Mouse (Mus musculus): Measurements from ENCODE around the gene Cwf19l2. TPM values are rescaled to one million over a fixed set of nuclear protein-coding genes. Genes with fewer than 3 reads are reported as not detected.
"Not testable (repeated sequence)": the region's sequence is repeated elsewhere in the genome, so short reads cannot be mapped to it uniquely, and the experiment has no call there.

The Cwf19l2 gene
- 0.58 and 1.2 TPM in 2 replicates for polyA plus RNA-seq (2012; rRNA removed)

DNA sequence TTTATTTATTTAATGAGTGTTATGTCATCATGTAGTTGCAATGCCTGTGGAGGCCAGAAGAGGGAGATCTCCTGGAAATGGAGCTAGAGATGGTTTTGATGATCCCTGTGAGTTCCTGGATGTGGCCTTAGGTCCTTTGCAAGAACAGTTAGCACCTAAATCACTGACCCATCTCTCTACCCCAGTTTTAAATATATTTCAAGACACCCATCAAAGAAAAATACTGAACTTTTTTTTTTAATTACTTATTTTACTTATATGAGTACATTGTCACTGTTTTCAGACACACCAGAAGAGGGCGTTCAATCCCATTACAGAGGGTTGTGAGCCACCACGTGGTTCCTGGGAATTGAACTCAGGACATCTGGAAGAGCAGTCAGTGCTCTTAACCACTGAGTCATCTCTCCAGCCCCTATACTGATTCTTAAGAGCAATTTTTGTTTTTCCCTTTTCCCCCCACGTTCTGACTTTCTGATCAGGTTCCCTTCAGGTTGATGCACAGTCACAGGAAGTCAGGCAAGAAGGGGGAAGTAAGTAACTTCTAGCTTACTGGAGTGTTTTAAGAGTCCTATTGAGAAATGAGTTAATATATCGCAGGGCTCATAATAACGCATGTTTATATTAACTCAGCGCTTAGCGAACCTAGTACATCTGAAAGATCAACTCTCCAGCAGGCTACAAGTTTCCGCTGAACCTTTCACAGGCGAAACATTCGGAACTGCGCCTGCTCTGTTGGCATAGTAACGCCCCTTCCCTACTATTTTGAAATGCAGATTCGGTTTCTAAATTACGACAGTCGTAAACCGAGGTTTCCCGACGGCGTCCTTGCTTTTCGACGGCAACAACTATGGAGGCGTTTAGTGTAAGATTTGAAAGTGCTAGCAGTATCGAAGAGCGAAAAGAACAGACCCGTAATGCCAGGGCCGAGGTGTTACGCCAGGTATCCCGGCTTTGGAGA lies at the start of gene Cwf19l2:
Cwf19l2 (plus strand) TSS at position 342 of the 958 bp plus-strand sequence.
- under 1% methylated on average over 28 of the region's 28 CpGs for WGBS
- Histone ChIP-seq H3K27ac (ENCODE audit: insufficient read depth, low read depth, low read length) (peak within 1 kb of the TSS; percentile 78), H3K36me3 (ENCODE audit: control insufficient read depth, insufficient read depth, low read length) (no peaks in the 10 kb centered on the region), H3K27me3 (replicated peaks; ENCODE audit: control insufficient read depth, insufficient read depth, low read length) (no peaks in the 10 kb centered on the region), H3K4me3 (ENCODE audit: insufficient read depth, low read depth, low read length) (peak within 1 kb of the TSS; percentile 70), H3K4me1 (ENCODE audit: control insufficient read depth, insufficient read depth, low read length) (peaks cover 3% of the 10 kb centered on the region; the same call in 1 of the 2 replicates)
- no peak for TF ChIP-seq POLR2A (IDR thresholded peaks at IDR 0.05; ENCODE audit: low read depth, low read length)
- TF ChIP-seq CTCF (conservative IDR thresholded peaks at IDR 0.05; ENCODE audit: insufficient read depth, insufficient read length, low read depth, low read length) = 0 out of 2 replicates have a peak, but pooled peaks have one; percentile 21
- DNase-seq = peak; percentile 96

DNA sequence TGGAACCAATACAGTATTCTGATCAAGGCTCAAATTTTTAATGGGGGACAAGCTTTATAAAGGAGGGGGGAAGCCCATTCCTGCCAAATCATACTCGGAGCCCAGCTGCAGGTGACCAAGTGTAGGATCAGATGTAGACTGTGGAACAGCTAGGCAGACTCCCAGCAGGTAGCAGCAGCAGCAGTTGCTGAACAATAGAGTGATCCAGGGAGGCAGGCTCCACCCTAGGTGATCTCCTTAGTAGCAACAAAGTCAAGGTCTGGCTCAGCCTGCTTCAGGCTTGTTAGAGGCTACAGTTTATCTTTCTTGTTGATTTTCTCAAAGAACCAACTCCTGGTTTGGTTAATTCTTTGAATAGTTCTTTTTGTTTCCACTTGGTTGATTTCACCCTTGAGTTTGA lies 27.1 kb upstream of the Cwf19l2 start:
- H3K4me3 ChIP-seq (ENCODE audit: insufficient read depth, low read depth, low read length); H3K27me3 ChIP-seq (replicated peaks; ENCODE audit: control insufficient read depth, insufficient read depth, low read length); H3K27ac ChIP-seq (ENCODE audit: insufficient read depth, low read depth, low read length); DNase-seq; H3K36me3 ChIP-seq (ENCODE audit: control insufficient read depth, insufficient read depth, low read length); H3K4me1 ChIP-seq (ENCODE audit: control insufficient read depth, insufficient read depth, low read length): not testable (repeated sequence)
- WGBS = 50% methylated on average over 1 of the region's 1 CpGs

DNA sequence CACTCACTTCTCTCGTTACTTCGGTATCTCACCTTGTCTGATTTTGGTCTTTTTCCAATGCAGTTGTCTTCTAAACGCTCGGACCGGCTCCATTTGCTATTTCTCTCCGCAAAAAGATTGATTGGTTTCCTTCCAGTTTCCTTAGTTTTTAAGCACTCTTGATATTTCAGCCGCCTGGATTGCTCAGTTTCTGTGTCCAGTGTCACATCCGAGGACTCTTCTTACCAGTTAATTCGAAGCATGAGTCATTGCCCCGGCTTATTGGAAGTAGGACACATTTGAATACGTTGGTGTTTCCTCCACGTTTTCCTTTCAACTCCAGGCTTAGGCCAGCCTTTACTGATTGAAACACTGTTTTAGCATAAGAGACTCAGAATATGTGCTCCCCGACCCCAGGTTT lies 980 bp downstream of the Cwf19l2 start:
- Histone ChIP-seq H3K4me3 (ENCODE audit: insufficient read depth, low read depth, low read length) (peak overlapping the region; percentile 70), H3K36me3 (ENCODE audit: control insufficient read depth, insufficient read depth, low read length) (no peaks in the 10 kb centered on the region), H3K27ac (ENCODE audit: insufficient read depth, low read depth, low read length) (no peak overlapping the region), H3K4me1 (ENCODE audit: control insufficient read depth, insufficient read depth, low read length) (peaks cover 3% of the 10 kb centered on the region; the same call in 1 of the 2 replicates), H3K27me3 (replicated peaks; ENCODE audit: control insufficient read depth, insufficient read depth, low read length) (no peaks in the 10 kb centered on the region)
- DNase-seq = peak; percentile 28
- WGBS = under 1% methylated on average over 13 of the region's 13 CpGs
- no peak for TF ChIP-seq CTCF (conservative IDR thresholded peaks at IDR 0.05; ENCODE audit: insufficient read depth, insufficient read length, low read depth, low read length)
- no peak for TF ChIP-seq POLR2A (IDR thresholded peaks at IDR 0.05; ENCODE audit: low read depth, low read length)

DNA sequence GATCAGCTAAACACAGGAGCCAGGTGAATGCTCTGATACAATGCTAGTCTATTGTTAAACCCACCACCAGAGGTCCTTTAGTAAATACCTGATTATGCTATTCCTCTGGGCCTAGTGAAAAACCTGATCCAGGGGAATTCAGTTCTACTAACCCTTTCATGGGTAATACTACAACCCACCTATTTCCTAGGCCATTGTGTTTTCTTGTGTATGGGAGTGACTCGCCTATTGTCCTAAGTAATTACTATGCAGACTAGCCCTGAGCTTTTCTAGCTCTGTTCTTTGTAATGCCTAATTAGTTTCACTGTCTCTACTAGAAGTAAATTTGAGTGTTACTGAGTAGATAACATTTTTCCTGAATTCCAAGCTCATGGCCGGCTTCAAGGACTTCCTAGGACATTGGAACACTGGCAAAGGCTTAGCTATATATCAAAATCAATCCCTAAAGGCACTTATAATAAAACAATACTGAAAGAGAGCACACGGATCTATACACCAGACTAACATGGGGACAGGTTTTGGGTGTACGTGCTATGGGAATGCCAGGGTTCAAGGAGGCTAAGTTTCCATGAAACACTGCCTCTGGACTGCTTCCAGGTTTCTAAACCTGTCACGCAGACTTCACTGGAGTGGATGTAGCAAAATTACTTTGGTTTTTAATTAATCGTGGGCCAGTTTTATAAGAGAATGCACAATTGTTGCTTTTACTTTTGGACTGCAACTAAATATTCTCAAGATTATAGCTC lies 36.3 kb downstream of the Cwf19l2 start:
- 78% methylated on average over 6 of the region's 6 CpGs for WGBS
- not testable (repeated sequence) for DNase-seq; H3K4me3 ChIP-seq (ENCODE audit: insufficient read depth, low read depth, low read length); H3K4me1 ChIP-seq (ENCODE audit: control insufficient read depth, insufficient read depth, low read length); H3K27ac ChIP-seq (ENCODE audit: insufficient read depth, low read depth, low read length); H3K36me3 ChIP-seq (ENCODE audit: control insufficient read depth, insufficient read depth, low read length); H3K27me3 ChIP-seq (replicated peaks; ENCODE audit: control insufficient read depth, insufficient read depth, low read length)

DNA sequence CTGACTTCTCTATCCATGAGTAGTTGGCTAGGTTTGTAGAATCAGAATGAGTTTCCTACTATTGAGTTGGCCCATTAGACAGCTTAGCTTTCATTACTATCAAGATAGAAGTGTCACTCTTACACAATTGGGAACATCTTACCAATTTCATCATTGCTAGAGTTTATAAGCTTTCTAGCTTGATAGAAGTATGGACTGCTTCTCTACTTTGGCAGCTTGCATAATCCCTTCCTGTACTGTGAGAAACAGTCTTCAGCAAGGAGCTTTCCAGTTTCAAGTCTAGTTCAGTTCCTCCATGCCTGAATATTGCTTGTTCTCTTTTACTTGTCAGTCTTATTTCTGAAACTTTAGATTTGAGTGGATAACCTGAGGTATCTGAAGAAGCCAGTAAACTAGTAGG lies 68.5 kb downstream of the Cwf19l2 start:
- Histone ChIP-seq H3K36me3 (ENCODE audit: control insufficient read depth, insufficient read depth, low read length) (no peaks in the 10 kb centered on the region; the same call in 1 of the 2 replicates), H3K4me1 (ENCODE audit: control insufficient read depth, insufficient read depth, low read length) (no peaks in the 10 kb centered on the region), H3K27me3 (replicated peaks; ENCODE audit: control insufficient read depth, insufficient read depth, low read length) (no peaks in the 10 kb centered on the region), H3K4me3 (ENCODE audit: insufficient read depth, low read depth, low read length) (no peak overlapping the region), H3K27ac (ENCODE audit: insufficient read depth, low read depth, low read length) (no peak overlapping the region)
- DNase-seq = no peak
- TF ChIP-seq POLR2A (IDR thresholded peaks at IDR 0.05; ENCODE audit: low read depth, low read length) (no peak), CTCF (conservative IDR thresholded peaks at IDR 0.05; ENCODE audit: insufficient read depth, insufficient read length, low read depth, low read length) (no peak)

DNA sequence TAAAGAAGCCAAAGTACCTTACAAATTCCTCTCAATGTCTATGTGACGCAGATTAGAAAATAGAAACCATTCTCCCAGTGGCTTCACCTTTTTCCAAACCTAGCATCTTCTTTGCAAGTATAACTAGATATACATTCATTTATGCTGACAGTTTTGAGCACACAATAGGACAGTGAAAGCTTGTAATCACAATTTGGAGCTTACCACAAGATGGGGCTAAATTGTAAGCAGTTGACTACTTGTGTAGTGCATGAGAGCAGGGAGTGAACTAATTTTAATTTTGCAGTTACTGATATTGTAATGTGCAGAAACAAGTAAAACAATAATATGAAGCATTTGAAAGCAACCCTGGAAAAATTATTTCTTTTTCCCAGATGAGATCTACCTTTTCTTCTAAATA lies 115.3 kb downstream of the Cwf19l2 start:
- Histone ChIP-seq H3K27ac (ENCODE audit: insufficient read depth, low read depth, low read length) (no peak overlapping the region), H3K4me1 (ENCODE audit: control insufficient read depth, insufficient read depth, low read length) (no peaks in the 10 kb centered on the region), H3K27me3 (replicated peaks; ENCODE audit: control insufficient read depth, insufficient read depth, low read length) (no peaks in the 10 kb centered on the region), H3K4me3 (ENCODE audit: insufficient read depth, low read depth, low read length) (no peak overlapping the region), H3K36me3 (ENCODE audit: control insufficient read depth, insufficient read depth, low read length) (no peaks in the 10 kb centered on the region)
- TF ChIP-seq CTCF (conservative IDR thresholded peaks at IDR 0.05; ENCODE audit: insufficient read depth, insufficient read length, low read depth, low read length) (no peak), POLR2A (IDR thresholded peaks at IDR 0.05; ENCODE audit: low read depth, low read length) (no peak)
- DNase-seq = peak; percentile 2
- 100% methylated on average over 1 of the region's 1 CpGs for WGBS

DNA sequence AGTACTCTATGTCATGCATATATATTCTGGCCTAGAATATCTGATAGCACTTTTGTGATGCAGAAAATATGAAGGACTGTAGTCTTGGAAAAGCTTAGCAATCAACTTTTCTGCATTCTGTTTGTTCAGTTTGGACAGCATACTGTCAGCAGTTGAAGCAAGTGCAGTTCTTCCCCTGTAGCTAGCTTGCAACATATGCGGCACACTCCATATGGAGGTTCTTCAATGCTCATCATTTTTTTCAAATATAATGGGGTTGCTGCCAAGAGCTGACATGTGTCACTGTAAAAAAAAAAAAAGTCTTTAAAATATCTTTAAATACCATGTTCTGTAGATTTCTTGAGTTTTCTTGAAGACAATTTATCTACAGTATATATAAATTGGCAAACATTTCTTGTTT lies 115.8 kb downstream of the Cwf19l2 start:
- Histone ChIP-seq H3K27ac (ENCODE audit: insufficient read depth, low read depth, low read length) (no peak overlapping the region), H3K36me3 (ENCODE audit: control insufficient read depth, insufficient read depth, low read length) (no peaks in the 10 kb centered on the region), H3K27me3 (replicated peaks; ENCODE audit: control insufficient read depth, insufficient read depth, low read length) (no peaks in the 10 kb centered on the region), H3K4me1 (ENCODE audit: control insufficient read depth, insufficient read depth, low read length) (no peaks in the 10 kb centered on the region), H3K4me3 (ENCODE audit: insufficient read depth, low read depth, low read length) (no peak overlapping the region)
- DNase-seq = no peak
- 90% methylated on average over 1 of the region's 1 CpGs for WGBS
- TF ChIP-seq CTCF (conservative IDR thresholded peaks at IDR 0.05; ENCODE audit: insufficient read depth, insufficient read length, low read depth, low read length) (no peak), POLR2A (IDR thresholded peaks at IDR 0.05; ENCODE audit: low read depth, low read length) (no peak)

All from kidney, adult 2 months (tissue).